Mouse (Mus musculus): ENCODE results near the gene Olfr985. TPM values are rescaled to one million over a fixed set of nuclear protein-coding genes. Genes with fewer than 3 reads are reported as not detected.

Olfr985 gene
- polyA plus RNA-seq (2014; fragmentation: Nextera tagmentation; extraction: Ambion mirVana), result not detected in 2 replicates

GRCm38 (mm10) chr9:40130084-40130483 lies at the start of gene Olfr985:
Gene Olfr985, minus strand, starts transcription at chr9:40130184.
- H3K9ac ChIP-seq (ENCODE audit: low read depth, low read length), result no peak within 1 kb of the TSS
- H3K4me2 ChIP-seq (replicated peaks; ENCODE audit: low read depth, low read length), result no peak within 1 kb of the TSS
- no peaks in the 10 kb centered on the region for H3K27me3 ChIP-seq (ENCODE audit: control insufficient read depth, insufficient read depth, low read length)
- no peaks in the 10 kb centered on the region for H3K36me3 ChIP-seq (ENCODE audit: control insufficient read depth, insufficient read depth, low read length)
- no peaks in the 10 kb centered on the region for H3K9me3 ChIP-seq (ENCODE audit: control insufficient read depth, low read length)
- no peak for ATAC-seq (ENCODE audit: low FRiP score, low TSS enrichment)
- no peak within 1 kb of the TSS for H3K27ac ChIP-seq (ENCODE audit: low read depth, low read length)
- no peaks in the 10 kb centered on the region for H3K4me1 ChIP-seq (ENCODE audit: control insufficient read depth, insufficient read depth, low read length)
- 84% methylated on average over 1 of the region's 1 CpGs for WGBS
- no peak within 1 kb of the TSS for H3K4me3 ChIP-seq (ENCODE audit: low read length)

GRCm38 (mm10) chr9:40177017-40177416 lies 47.0 kb upstream of the Olfr985 start:
- no peak overlapping the region for H3K27ac ChIP-seq (ENCODE audit: low read depth, low read length)
- no peaks in the 10 kb centered on the region for H3K36me3 ChIP-seq (ENCODE audit: control insufficient read depth, insufficient read depth, low read length)
- H3K9ac ChIP-seq (ENCODE audit: low read depth, low read length), result no peak overlapping the region
- no peak overlapping the region for H3K4me2 ChIP-seq (replicated peaks; ENCODE audit: low read depth, low read length)
- H3K27me3 ChIP-seq (ENCODE audit: control insufficient read depth, insufficient read depth, low read length), result no peaks in the 10 kb centered on the region
- no peaks in the 10 kb centered on the region for H3K4me1 ChIP-seq (ENCODE audit: control insufficient read depth, insufficient read depth, low read length)
- H3K4me3 ChIP-seq (ENCODE audit: low read length), result no peak overlapping the region
- 73% methylated on average over 6 of the region's 6 CpGs for WGBS
- ATAC-seq (ENCODE audit: low FRiP score, low TSS enrichment), result no peak
- no peaks in the 10 kb centered on the region for H3K9me3 ChIP-seq (ENCODE audit: control insufficient read depth, low read length)

DNA sequence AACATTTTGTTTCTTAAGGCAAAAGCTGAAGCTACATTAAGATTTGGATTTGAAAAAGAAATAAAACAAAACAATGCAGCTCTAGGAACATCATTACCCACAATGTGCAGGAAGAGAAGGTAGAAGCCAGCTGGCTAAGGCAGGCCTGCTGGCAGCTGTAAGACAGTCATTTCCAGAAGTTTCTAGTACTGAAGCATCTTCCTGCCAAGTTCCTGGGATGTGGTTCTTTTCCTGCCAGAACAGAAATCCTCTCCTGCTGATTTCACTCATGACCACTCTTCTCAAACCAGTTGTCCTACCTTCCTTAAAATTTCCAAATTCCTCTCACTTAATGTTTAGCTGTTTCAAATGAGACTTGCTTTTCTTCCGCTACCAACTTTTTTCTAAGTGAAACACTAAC lies 36.5 kb upstream of the Olfr985 start:
- Histone ChIP-seq H3K4me1 (ENCODE audit: control insufficient read depth, insufficient read depth, low read length) (no peaks in the 10 kb centered on the region), H3K36me3 (ENCODE audit: control insufficient read depth, insufficient read depth, low read length) (no peaks in the 10 kb centered on the region), H3K27me3 (ENCODE audit: control insufficient read depth, insufficient read depth, low read length) (no peaks in the 10 kb centered on the region), H3K4me3 (ENCODE audit: low read length) (no peak overlapping the region), H3K27ac (ENCODE audit: low read depth, low read length) (no peak overlapping the region), H3K4me2 (replicated peaks; ENCODE audit: low read depth, low read length) (no peak overlapping the region), H3K9ac (ENCODE audit: low read depth, low read length) (no peak overlapping the region), H3K9me3 (ENCODE audit: control insufficient read depth, low read length) (no peaks in the 10 kb centered on the region)
- 94% methylated on average over 1 of the region's 1 CpGs for WGBS
- ATAC-seq (ENCODE audit: low FRiP score, low TSS enrichment), result no peak

DNA sequence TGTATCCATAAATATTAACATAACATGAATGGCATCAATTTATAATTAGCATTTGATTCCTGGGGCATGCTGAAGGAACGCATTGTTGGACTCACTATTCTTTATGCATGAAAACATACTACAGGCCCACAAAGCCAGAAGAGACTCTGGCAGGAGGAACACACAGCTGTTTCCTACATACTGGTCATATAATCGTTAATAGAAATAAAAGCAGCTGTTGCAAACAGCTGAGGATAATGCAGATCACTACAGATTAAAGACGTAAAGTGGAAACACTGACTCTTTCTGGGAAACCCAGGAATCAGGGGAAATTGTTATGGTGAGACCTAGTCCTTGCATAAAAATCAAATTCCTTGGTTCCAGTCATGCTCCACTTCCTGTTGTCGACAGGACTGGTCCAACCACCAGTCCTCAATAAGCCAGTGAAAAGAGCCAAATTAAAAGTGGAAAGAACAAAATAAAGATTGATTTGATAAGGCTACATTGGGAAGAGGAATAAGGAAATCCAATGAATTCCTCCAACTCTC lies 25.2 kb upstream of the Olfr985 start:
- ATAC-seq (ENCODE audit: low FRiP score, low TSS enrichment), result no peak
- WGBS, result 61% methylated on average over 4 of the region's 4 CpGs
- H3K4me3 ChIP-seq (ENCODE audit: low read length), result no peak overlapping the region
- no peaks in the 10 kb centered on the region for H3K27me3 ChIP-seq (ENCODE audit: control insufficient read depth, insufficient read depth, low read length)
- no peaks in the 10 kb centered on the region for H3K4me1 ChIP-seq (ENCODE audit: control insufficient read depth, insufficient read depth, low read length)
- no peak overlapping the region for H3K27ac ChIP-seq (ENCODE audit: low read depth, low read length)
- no peaks in the 10 kb centered on the region for H3K36me3 ChIP-seq (ENCODE audit: control insufficient read depth, insufficient read depth, low read length)
- H3K4me2 ChIP-seq (replicated peaks; ENCODE audit: low read depth, low read length), result no peak overlapping the region
- H3K9me3 ChIP-seq (ENCODE audit: control insufficient read depth, low read length), result no peaks in the 10 kb centered on the region
- H3K9ac ChIP-seq (ENCODE audit: low read depth, low read length), result no peak overlapping the region

DNA sequence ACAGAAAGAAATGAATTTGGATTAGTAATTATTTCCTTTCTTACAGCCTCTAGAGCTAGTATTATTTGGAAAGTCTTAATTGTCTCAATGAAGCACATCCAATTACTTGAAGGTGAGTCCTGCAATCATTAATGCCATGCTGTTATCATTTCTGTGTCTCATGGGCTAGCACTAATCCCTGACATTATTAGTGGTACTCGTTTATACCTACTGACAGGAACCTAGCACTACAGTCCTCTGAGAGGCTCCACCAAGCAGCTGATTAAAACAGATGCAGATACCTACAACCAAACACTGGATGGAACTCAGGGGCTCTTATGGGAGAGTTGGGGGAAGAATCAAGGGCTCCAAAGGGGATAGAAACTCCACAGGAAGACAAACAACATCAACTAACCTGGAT lies 11.6 kb upstream of the Olfr985 start:
- ATAC-seq (ENCODE audit: low FRiP score, low TSS enrichment), result no peak
- H3K9ac ChIP-seq (ENCODE audit: low read depth, low read length), result no peak overlapping the region
- no peak overlapping the region for H3K4me3 ChIP-seq (ENCODE audit: low read length)
- H3K36me3 ChIP-seq (ENCODE audit: control insufficient read depth, insufficient read depth, low read length), result no peaks in the 10 kb centered on the region
- 45% methylated on average over 1 of the region's 1 CpGs for WGBS
- no peaks in the 10 kb centered on the region for H3K4me1 ChIP-seq (ENCODE audit: control insufficient read depth, insufficient read depth, low read length)
- H3K27me3 ChIP-seq (ENCODE audit: control insufficient read depth, insufficient read depth, low read length), result no peaks in the 10 kb centered on the region
- no peak overlapping the region for H3K4me2 ChIP-seq (replicated peaks; ENCODE audit: low read depth, low read length)
- no peaks in the 10 kb centered on the region for H3K9me3 ChIP-seq (ENCODE audit: control insufficient read depth, low read length)
- no peak overlapping the region for H3K27ac ChIP-seq (ENCODE audit: low read depth, low read length)

DNA sequence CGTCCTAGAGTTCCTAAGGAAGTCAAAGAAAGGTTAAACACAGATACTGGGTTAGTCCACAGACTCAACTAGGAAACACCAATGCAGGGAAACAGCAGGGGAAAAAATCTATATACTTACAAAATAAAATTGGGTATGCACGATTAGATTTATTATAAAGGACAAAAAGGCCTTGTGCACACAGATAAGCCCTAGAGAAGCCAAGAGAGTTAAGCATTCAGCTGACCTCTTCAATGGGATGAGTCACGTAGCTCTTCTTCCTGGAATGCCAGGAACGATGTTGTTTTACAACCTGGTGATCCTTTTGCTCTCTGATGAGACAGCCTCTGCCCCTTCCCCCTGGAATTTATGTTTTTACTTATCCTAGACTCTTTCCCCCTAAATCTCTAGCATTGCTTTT lies 9.5 kb upstream of the Olfr985 start:
- H3K4me2 ChIP-seq (replicated peaks; ENCODE audit: low read depth, low read length), result no peak overlapping the region
- H3K9me3 ChIP-seq (ENCODE audit: control insufficient read depth, low read length), result no peaks in the 10 kb centered on the region
- H3K4me3 ChIP-seq (ENCODE audit: low read length), result no peak overlapping the region
- no peak overlapping the region for H3K27ac ChIP-seq (ENCODE audit: low read depth, low read length)
- no peaks in the 10 kb centered on the region for H3K36me3 ChIP-seq (ENCODE audit: control insufficient read depth, insufficient read depth, low read length)
- WGBS, result 39% methylated on average over 4 of the region's 4 CpGs
- no peaks in the 10 kb centered on the region for H3K4me1 ChIP-seq (ENCODE audit: control insufficient read depth, insufficient read depth, low read length)
- H3K27me3 ChIP-seq (ENCODE audit: control insufficient read depth, insufficient read depth, low read length), result no peaks in the 10 kb centered on the region
- ATAC-seq (ENCODE audit: low FRiP score, low TSS enrichment), result no peak
- H3K9ac ChIP-seq (ENCODE audit: low read depth, low read length), result no peak overlapping the region

- Histone ChIP-seq H3K27me3 (ENCODE audit: control insufficient read depth, insufficient read depth, low read length) (no peaks in the 10 kb centered on the region), H3K27ac (ENCODE audit: low read depth, low read length) (no peak overlapping the region), H3K4me2 (replicated peaks; ENCODE audit: low read depth, low read length) (no peak overlapping the region), H3K4me3 (ENCODE audit: low read length) (no peak overlapping the region), H3K9me3 (ENCODE audit: control insufficient read depth, low read length) (no peaks in the 10 kb centered on the region), H3K9ac (ENCODE audit: low read depth, low read length) (no peak overlapping the region), H3K4me1 (ENCODE audit: control insufficient read depth, insufficient read depth, low read length) (no peaks in the 10 kb centered on the region), H3K36me3 (ENCODE audit: control insufficient read depth, insufficient read depth, low read length) (no peaks in the 10 kb centered on the region)
- 79% methylated on average over 6 of the region's 6 CpGs for WGBS
- no peak for ATAC-seq (ENCODE audit: low FRiP score, low TSS enrichment)
These were observed 7.2 kb upstream of the Olfr985 start for GRCm38 (mm10) chr9:40136987-40137688.

DNA sequence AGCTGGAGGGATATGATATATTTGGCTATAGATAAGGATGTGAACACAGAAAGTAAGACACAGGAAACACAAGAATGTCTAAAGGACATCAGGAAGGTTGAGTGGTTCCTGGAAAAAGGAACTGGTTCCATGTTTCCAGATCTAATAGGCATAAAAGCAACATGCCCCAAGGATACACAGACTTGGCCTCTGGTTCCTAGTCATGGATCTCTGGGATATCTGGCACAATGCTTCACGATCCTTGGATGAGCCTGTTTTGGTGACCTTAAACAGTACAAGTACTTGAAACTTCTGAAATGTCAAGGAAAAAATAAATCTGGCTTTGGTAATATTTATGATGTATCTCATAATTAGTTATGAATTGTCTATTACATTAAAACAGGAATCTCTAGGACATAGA lies 572 bp upstream of the Olfr985 start:
- no peak overlapping the region for H3K9ac ChIP-seq (ENCODE audit: low read depth, low read length)
- no peak overlapping the region for H3K4me2 ChIP-seq (replicated peaks; ENCODE audit: low read depth, low read length)
- WGBS, result 87% methylated on average over 1 of the region's 1 CpGs
- no peaks in the 10 kb centered on the region for H3K36me3 ChIP-seq (ENCODE audit: control insufficient read depth, insufficient read depth, low read length)
- H3K4me3 ChIP-seq (ENCODE audit: low read length), result no peak overlapping the region
- H3K4me1 ChIP-seq (ENCODE audit: control insufficient read depth, insufficient read depth, low read length), result no peaks in the 10 kb centered on the region
- H3K27me3 ChIP-seq (ENCODE audit: control insufficient read depth, insufficient read depth, low read length), result no peaks in the 10 kb centered on the region
- H3K9me3 ChIP-seq (ENCODE audit: control insufficient read depth, low read length), result no peaks in the 10 kb centered on the region
- no peak overlapping the region for H3K27ac ChIP-seq (ENCODE audit: low read depth, low read length)
- no peak for ATAC-seq (ENCODE audit: low FRiP score, low TSS enrichment)

DNA sequence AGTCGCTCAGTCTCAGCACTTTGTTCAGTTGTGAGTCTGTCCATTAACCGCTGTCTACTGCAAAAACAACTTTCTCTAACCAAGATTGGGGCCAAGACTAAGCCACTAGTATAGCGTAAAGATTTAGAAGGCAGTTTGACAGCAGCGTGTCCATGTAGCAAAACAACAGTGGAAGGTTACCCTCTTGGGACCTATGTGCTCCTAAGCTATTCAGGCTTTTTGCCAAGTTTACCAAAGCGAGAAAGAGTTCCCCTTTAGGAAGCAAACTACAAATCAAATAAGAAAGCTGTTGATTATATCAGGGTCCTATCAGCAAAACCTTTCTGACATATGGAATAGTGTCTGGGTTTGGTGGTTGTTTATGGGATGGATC lies 12.7 kb downstream of the Olfr985 start:
- no peak overlapping the region for H3K4me3 ChIP-seq (ENCODE audit: low read length)
- 67% methylated on average over 5 of the region's 5 CpGs for WGBS
- no peaks in the 10 kb centered on the region for H3K4me1 ChIP-seq (ENCODE audit: control insufficient read depth, insufficient read depth, low read length)
- H3K27me3 ChIP-seq (ENCODE audit: control insufficient read depth, insufficient read depth, low read length), result no peaks in the 10 kb centered on the region
- no peak overlapping the region; the same call in 1 of the 2 replicates for H3K4me2 ChIP-seq (replicated peaks; ENCODE audit: low read depth, low read length)
- H3K9ac ChIP-seq (ENCODE audit: low read depth, low read length), result no peak overlapping the region
- H3K27ac ChIP-seq (ENCODE audit: low read depth, low read length), result no peak overlapping the region
- no peaks in the 10 kb centered on the region for H3K9me3 ChIP-seq (ENCODE audit: control insufficient read depth, low read length)
- ATAC-seq (ENCODE audit: low FRiP score, low TSS enrichment), result no peak
- H3K36me3 ChIP-seq (ENCODE audit: control insufficient read depth, insufficient read depth, low read length), result no peaks in the 10 kb centered on the region

All from kidney, embryonic 14.5 days (tissue).